Mouse (Mus musculus) MEL (cell line): ENCODE results near the gene Pank4.

Experiments used
- CHD1 ChIP-seq: IDR thresholded peaks from 2 replicates; pipeline ENCODE4 v1.6.1; 2012; ENCODE audit warnings: low read depth, mild to moderate bottlenecking, inconsistent platforms, low read length, improper control_type of control experiment
- CHD2 ChIP-seq: IDR thresholded peaks from 2 replicates; pipeline ENCODE4 v1.6.1; 2011; ENCODE audit warnings: low read length, improper control_type of control experiment
- CTCF ChIP-seq, 3 experiments: IDR thresholded peaks in 2 of 3; conservative IDR thresholded peaks in 1 of 3; 2 replicates each; pipeline ENCODE4 v1.5.1; 2011 to 2012; ENCODE audit warnings: low read length in 3 of 3, low read depth in 2 of 3, mild to moderate bottlenecking in 2 of 3, improper control_type of control experiment in 1 of 3, inconsistent platforms in 1 of 3, mixed read lengths in 1 of 3, moderate library complexity in 1 of 3; ENCODE audit not compliant: control insufficient read depth in 1 of 3, insufficient read depth in 1 of 3, poor library complexity in 1 of 3, severe bottlenecking in 1 of 3
- EP300 ChIP-seq, 2 experiments: IDR thresholded peaks; 2 replicates each; pipeline ENCODE4 v1.6.1; 2011; ENCODE audit warnings: improper control_type of control experiment in 2 of 2, low read length in 2 of 2, low read depth in 1 of 2, mild to moderate bottlenecking in 1 of 2
- GABPA ChIP-seq: IDR thresholded peaks from 2 replicates; pipeline ENCODE4 v1.6.1; 2012; ENCODE audit warnings: low read depth, mild to moderate bottlenecking, inconsistent platforms, low read length, improper control_type of control experiment, moderate library complexity
- GATA1 ChIP-seq: IDR thresholded peaks from 2 replicates; pipeline ENCODE4 v1.6.1; 2011; ENCODE audit warnings: low read depth, low read length, improper control_type of control experiment
- MAFK ChIP-seq: IDR thresholded peaks from 2 replicates; pipeline ENCODE4 v1.6.1; 2011; ENCODE audit warnings: low read depth, mild to moderate bottlenecking, low read length, improper control_type of control experiment, borderline replicate concordance
- MAX ChIP-seq: IDR thresholded peaks from 2 replicates; pipeline ENCODE4 v1.6.1; 2011; ENCODE audit warnings: low read length, improper control_type of control experiment
- MEF2A ChIP-seq: IDR thresholded peaks from 2 replicates; pipeline ENCODE4 v1.6.1; 2014; ENCODE audit warnings: low read depth, mild to moderate bottlenecking, inconsistent platforms, low read length, improper control_type of control experiment; ENCODE audit not compliant: poor library complexity, insufficient replicate concordance, severe bottlenecking; ENCODE audit errors: extremely low read depth
- POLR2A ChIP-seq, 2 experiments: IDR thresholded peaks; 2 replicates each; pipeline ENCODE4 v1.6.1; 2011 to 2012; ENCODE audit warnings: low read length in 2 of 2, mild to moderate bottlenecking in 2 of 2, control low read depth in 1 of 2, improper control_type of control experiment in 1 of 2, low read depth in 1 of 2, moderate library complexity in 1 of 2; ENCODE audit not compliant: control insufficient read depth in 1 of 2, insufficient read depth in 1 of 2, poor library complexity in 1 of 2
- POLR2AphosphoS2 ChIP-seq: IDR thresholded peaks from 2 replicates; pipeline ENCODE4 v1.6.1; 2011; ENCODE audit warnings: low read length, improper control_type of control experiment
- POLR2AphosphoS5 ChIP-seq: IDR thresholded peaks from 2 replicates; pipeline ENCODE4 v1.6.1; 2012; ENCODE audit warnings: low read depth, borderline replicate concordance, mild to moderate bottlenecking, inconsistent platforms, low read length, moderate library complexity, mixed read lengths
- SIN3A ChIP-seq: IDR thresholded peaks from 2 replicates; pipeline ENCODE4 v1.6.1; 2012; ENCODE audit warnings: low read length, improper control_type of control experiment, inconsistent platforms

DNA sequence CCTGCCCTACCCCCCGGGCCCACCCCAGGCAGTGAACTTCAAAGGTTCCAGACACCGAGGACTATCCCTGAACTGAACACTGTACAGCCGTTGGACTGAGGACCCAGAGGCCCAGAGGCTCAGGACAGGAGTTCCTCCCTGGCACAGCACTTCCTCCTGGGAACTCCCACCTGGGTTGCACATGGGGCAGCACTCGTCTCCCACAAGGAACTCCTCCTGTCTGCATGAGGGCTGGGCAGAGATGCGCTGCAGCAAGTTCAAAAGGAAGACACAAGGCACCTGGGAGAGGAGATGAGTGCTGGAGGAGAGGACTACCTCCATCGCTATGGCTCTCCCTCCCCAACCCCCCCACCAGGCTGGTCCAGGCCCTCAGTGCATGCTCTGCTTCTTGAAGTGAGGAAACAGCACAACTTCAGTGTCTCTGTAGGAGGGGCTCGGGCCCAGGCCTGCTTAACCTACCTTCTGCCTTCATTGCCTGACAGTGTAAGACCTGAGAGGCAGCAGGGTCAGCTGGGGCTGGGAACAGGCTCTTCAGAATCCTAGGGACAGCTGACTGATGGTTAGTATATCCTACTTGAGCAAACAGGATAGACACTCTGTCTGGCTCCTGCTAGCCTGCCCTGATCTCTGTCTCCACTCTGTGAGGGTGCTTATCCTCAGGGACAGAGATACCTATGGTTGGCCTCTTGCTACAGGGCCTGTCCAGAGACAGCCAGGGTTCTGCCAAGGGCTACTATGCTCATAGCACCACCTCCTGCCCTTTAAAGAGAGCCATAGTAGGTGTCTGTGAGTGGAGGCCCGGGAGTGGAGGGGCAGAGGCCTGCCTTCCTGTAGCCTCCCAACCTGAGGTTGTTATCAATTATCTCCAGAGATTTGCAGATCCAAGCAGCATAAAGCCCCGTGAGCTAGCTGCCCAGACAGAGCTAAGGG, 36.7 kb upstream of the Pank4 start:
- TF ChIP-seq GATA1: peak; percentile 28; the same call in 1 of the 2 replicates
- no peak for TF ChIP-seq MAFK
- TF ChIP-seq CTCF (IDR thresholded peaks at IDR 0.05 in 2 of 3, conservative IDR thresholded peaks at IDR 0.05 in 1 of 3; ENCODE audit: control insufficient read depth in 1 of 3, insufficient read depth in 1 of 3, low read depth in 2 of 3, low read length in 3 of 3, poor library complexity in 1 of 3, severe bottlenecking in 1 of 3): no peak
- no peak for TF ChIP-seq POLR2A (IDR thresholded peaks at IDR 0.05; ENCODE audit: control insufficient read depth in 1 of 2, insufficient read depth in 1 of 2, low read depth in 1 of 2, low read length in 2 of 2, poor library complexity in 1 of 2)
- TF ChIP-seq POLR2AphosphoS2: no peak
- no peak for TF ChIP-seq MEF2A
- no peak for TF ChIP-seq CHD1
- TF ChIP-seq CHD2: no peak
- TF ChIP-seq EP300 (IDR thresholded peaks at IDR 0.05; ENCODE audit: low read depth in 1 of 2, low read length in 2 of 2): no peak
- TF ChIP-seq MAX: no peak
- no peak for TF ChIP-seq POLR2AphosphoS5
- TF ChIP-seq SIN3A: peak; percentile 13; the same call in 1 of the 2 replicates
- TF ChIP-seq GABPA: no peak
